Mouse (Mus musculus): ENCODE measurements around the gene Wipi2.
A peak's percentile ranks its signal among the peaks of the same experiment; 100 is the strongest.

The Wipi2 gene

GRCm38 (mm10) chr5:142629663-142630025 is 2.1 kb downstream of the Wipi2 start:
- peak; percentile 43 for ATAC-seq (ENCODE audit: low TSS enrichment)

- ATAC-seq (ENCODE audit: low TSS enrichment) = no peak
Observed at GRCm38 (mm10) chr5:142630224-142630623, 2.7 kb downstream of the Wipi2 start.

- ATAC-seq (ENCODE audit: low TSS enrichment) = no peak
Observed at GRCm38 (mm10) chr5:142637823-142638222, 10.3 kb downstream of the Wipi2 start.

- ATAC-seq (ENCODE audit: low TSS enrichment) = no peak
Observed at GRCm38 (mm10) chr5:142640088-142640487, 12.6 kb downstream of the Wipi2 start.

- no peak for ATAC-seq (ENCODE audit: low TSS enrichment)
Observed at GRCm38 (mm10) chr5:142641331-142642051, 14.0 kb downstream of the Wipi2 start.

- ATAC-seq (ENCODE audit: low TSS enrichment) = no peak
Observed at GRCm38 (mm10) chr5:142648162-142648561, 20.7 kb downstream of the Wipi2 start.

- no peak for ATAC-seq (ENCODE audit: low TSS enrichment)
Observed at GRCm38 (mm10) chr5:142649460-142650050, 22.1 kb downstream of the Wipi2 start.

- ATAC-seq (ENCODE audit: low TSS enrichment) = no peak
Observed at GRCm38 (mm10) chr5:142650390-142650789, 22.9 kb downstream of the Wipi2 start.

- no peak for ATAC-seq (ENCODE audit: low TSS enrichment)
Observed at GRCm38 (mm10) chr5:142650794-142651497, 23.4 kb downstream of the Wipi2 start.

GRCm38 (mm10) chr5:142652266-142652665 is 24.8 kb downstream of the Wipi2 start:
- no peak for ATAC-seq (ENCODE audit: low TSS enrichment)

GRCm38 (mm10) chr5:142660656-142661434 is 33.3 kb downstream of the Wipi2 start:
- no peak for ATAC-seq (ENCODE audit: low TSS enrichment)

- no peak for ATAC-seq (ENCODE audit: low TSS enrichment)
Observed at GRCm38 (mm10) chr5:142667921-142668320, 40.4 kb downstream of the Wipi2 start.

- ATAC-seq (ENCODE audit: low TSS enrichment) = no peak
Observed at GRCm38 (mm10) chr5:142668556-142669263, 41.2 kb downstream of the Wipi2 start.

- peak; percentile 83 for ATAC-seq (ENCODE audit: low TSS enrichment)
Observed at GRCm38 (mm10) chr5:142669726-142670125, 42.2 kb downstream of the Wipi2 start.

GRCm38 (mm10) chr5:142673082-142673481 is 45.6 kb downstream of the Wipi2 start:
- ATAC-seq (ENCODE audit: low TSS enrichment) = no peak

GRCm38 (mm10) chr5:142678141-142678571 is 50.7 kb downstream of the Wipi2 start:
- ATAC-seq (ENCODE audit: low TSS enrichment) = peak; percentile 64; the same call in 1 of the 2 replicates

- ATAC-seq (ENCODE audit: low TSS enrichment) = no peak
Observed at GRCm38 (mm10) chr5:142679065-142679464, 51.6 kb downstream of the Wipi2 start.

- ATAC-seq (ENCODE audit: low TSS enrichment) = no peak
Observed at GRCm38 (mm10) chr5:142681911-142682310, 54.4 kb downstream of the Wipi2 start.

GRCm38 (mm10) chr5:142682529-142682928 is 55.0 kb downstream of the Wipi2 start:
- ATAC-seq (ENCODE audit: low TSS enrichment) = peak; percentile 59; the same call in 1 of the 2 replicates

- ATAC-seq (ENCODE audit: low TSS enrichment) = no peak
Observed at GRCm38 (mm10) chr5:142688866-142689265, 61.4 kb downstream of the Wipi2 start.

- no peak for ATAC-seq (ENCODE audit: low TSS enrichment)
Observed at GRCm38 (mm10) chr5:142690343-142690742, 62.8 kb downstream of the Wipi2 start.
